Mouse (Mus musculus): Measurements from ENCODE around the gene Sbno2. TPM values are rescaled to one million over a fixed set of nuclear protein-coding genes. Genes with fewer than 3 reads are reported as not detected.

Gene Sbno2
- polyA plus RNA-seq (2014; fragmentation: Nextera tagmentation; extraction: Ambion mirVana), result 14.1 TPM in 2 replicates

DNA sequence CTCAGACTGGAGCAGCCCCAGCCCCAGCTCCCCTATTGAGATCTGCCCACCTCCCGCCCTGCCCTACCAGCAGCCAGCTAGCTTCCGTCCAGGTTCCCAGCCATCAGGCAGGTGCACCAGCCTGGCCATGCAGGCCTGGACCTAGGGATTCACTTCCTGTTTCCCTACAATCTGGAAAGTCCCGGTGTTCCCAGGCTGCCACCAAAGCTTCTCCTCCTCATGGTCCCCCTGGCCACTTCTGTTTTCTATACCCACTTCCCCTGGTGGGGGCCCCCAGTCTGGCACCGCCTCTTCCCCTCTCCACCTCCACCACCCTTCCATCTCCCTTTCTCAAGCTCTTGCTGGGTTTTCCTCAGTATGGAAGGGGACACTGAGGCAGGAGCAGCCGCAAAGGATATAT is at the start of gene Sbno2:
Gene Sbno2 (minus strand): TSS at position 112 of the 400 bp plus-strand sequence.
- H3K27ac ChIP-seq (ENCODE audit: low read depth), result no peak within 1 kb of the TSS
- no peaks in the 10 kb centered on the region for H3K36me3 ChIP-seq (ENCODE audit: control insufficient read depth, insufficient read depth, low read length)
- H3K9ac ChIP-seq (ENCODE audit: low read length), result no peak within 1 kb of the TSS
- no peak for ATAC-seq (replicated peaks; ENCODE audit: low FRiP score, low TSS enrichment, low read depth)
- H3K4me2 ChIP-seq (ENCODE audit: low read length), result no peak within 1 kb of the TSS
- H3K4me3 ChIP-seq (ENCODE audit: low read depth, low read length), result no peak within 1 kb of the TSS
- peaks cover 15% of the 10 kb centered on the region for H3K4me1 ChIP-seq (replicated peaks; ENCODE audit: control insufficient read depth, insufficient read depth, low read length)
- no peaks in the 10 kb centered on the region for H3K27me3 ChIP-seq (replicated peaks; ENCODE audit: control insufficient read depth, insufficient read depth, low read length)
- DNase-seq (ENCODE audit: low spot score), result no peak
- H3K9me3 ChIP-seq (ENCODE audit: control insufficient read depth, low read length), result no peaks in the 10 kb centered on the region
- 59% methylated on average over 5 of the region's 5 CpGs for WGBS

DNA sequence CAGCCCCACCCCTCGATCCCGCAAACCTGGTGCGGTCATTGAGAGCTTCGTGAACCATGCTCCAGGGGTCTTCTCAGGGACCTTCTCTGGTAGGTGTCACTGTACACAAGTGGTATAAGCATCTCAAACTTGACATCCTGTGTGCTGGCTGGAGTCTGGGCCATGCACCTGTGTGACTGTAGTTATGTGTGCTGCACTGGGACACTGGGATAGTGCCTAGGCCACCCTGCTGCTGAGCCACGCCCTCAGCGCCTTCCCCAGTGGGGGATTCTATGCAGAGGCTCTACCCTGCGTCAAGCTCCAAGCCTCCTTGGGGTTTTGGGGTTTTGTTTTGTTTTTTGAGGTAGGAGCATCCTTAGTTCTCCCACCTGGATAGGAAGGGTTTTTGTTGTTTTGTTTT is 49.0 kb upstream of the Sbno2 start:
- ATAC-seq (replicated peaks; ENCODE audit: low FRiP score, low TSS enrichment, low read depth) (no peak), DNase-seq (ENCODE audit: low spot score) (no peak)
- Histone ChIP-seq H3K4me1 (replicated peaks; ENCODE audit: control insufficient read depth, insufficient read depth, low read length) (peaks cover 62% of the 10 kb centered on the region), H3K9ac (ENCODE audit: low read length) (no peak overlapping the region), H3K4me3 (ENCODE audit: low read depth, low read length) (no peak overlapping the region), H3K9me3 (ENCODE audit: control insufficient read depth, low read length) (no peaks in the 10 kb centered on the region), H3K27ac (ENCODE audit: low read depth) (no peak overlapping the region), H3K27me3 (replicated peaks; ENCODE audit: control insufficient read depth, insufficient read depth, low read length) (no peaks in the 10 kb centered on the region), H3K4me2 (ENCODE audit: low read length) (no peak overlapping the region), H3K36me3 (ENCODE audit: control insufficient read depth, insufficient read depth, low read length) (peaks cover 67% of the 10 kb centered on the region)
- whole genome bisulfite sequencing, result 86% methylated on average over 7 of the region's 7 CpGs

DNA sequence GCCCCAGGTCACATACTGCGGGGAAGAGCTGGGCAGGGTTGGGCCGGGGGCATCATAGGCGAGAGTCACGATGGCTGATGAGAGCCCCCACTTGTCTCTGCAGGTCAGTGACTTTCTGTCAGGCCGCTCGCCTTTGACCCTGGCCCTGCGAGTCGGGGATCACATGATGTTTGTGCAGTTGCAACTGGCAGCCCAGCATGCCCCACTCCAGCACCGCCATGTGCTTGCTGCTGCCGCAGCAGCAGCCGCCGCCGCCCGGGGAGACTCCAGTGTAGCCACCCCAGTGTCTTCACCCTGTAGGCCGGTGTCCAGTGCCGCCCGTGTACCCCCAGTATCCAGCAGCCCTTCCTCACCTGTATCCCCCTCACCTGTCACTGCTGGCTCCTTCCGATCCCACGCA is 48.3 kb upstream of the Sbno2 start:
- 77% methylated on average over 19 of the region's 19 CpGs for WGBS
- Histone ChIP-seq H3K9me3 (ENCODE audit: control insufficient read depth, low read length) (no peaks in the 10 kb centered on the region), H3K4me3 (ENCODE audit: low read depth, low read length) (peak overlapping the region; percentile 93; the same call in 1 of the 2 replicates), H3K27ac (ENCODE audit: low read depth) (no peak overlapping the region), H3K4me1 (replicated peaks; ENCODE audit: control insufficient read depth, insufficient read depth, low read length) (peaks cover 56% of the 10 kb centered on the region), H3K27me3 (replicated peaks; ENCODE audit: control insufficient read depth, insufficient read depth, low read length) (no peaks in the 10 kb centered on the region), H3K9ac (ENCODE audit: low read length) (0 out of 2 replicates have a peak overlapping the region, but pooled peaks have one; percentile 99), H3K4me2 (ENCODE audit: low read length) (peak overlapping the region; percentile 98), H3K36me3 (ENCODE audit: control insufficient read depth, insufficient read depth, low read length) (peaks cover 67% of the 10 kb centered on the region)
- DNase-seq (ENCODE audit: low spot score) (no peak), ATAC-seq (replicated peaks; ENCODE audit: low FRiP score, low TSS enrichment, low read depth) (no peak)

DNA sequence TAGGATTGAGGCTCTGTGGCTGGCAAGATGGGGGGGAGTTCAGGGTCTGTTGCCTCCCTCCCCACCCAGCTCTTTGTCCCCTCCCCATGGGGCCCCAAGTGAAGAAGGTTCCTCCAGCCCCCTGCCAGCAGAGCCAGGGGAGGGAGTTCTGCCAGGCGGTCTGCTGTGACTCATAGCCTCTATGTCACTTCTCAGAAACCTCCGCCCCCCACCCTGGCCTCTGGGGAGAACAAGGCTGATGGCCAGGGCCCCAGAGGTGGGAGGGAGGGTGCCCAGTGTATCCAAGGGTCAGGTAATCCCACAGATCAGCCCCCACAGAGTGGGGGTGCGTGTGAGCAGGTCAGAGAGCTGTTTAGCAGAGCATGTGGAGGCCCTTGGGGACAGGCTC is 47.5 kb upstream of the Sbno2 start:
- WGBS, result 22% methylated on average over 3 of the region's 3 CpGs
- peak overlapping the region; percentile 93 for H3K4me3 ChIP-seq (ENCODE audit: low read depth, low read length)
- DNase-seq (ENCODE audit: low spot score) (peak; percentile 73), ATAC-seq (replicated peaks; ENCODE audit: low FRiP score, low TSS enrichment, low read depth) (no peak)
- H3K9me3 ChIP-seq (ENCODE audit: control insufficient read depth, low read length), result no peaks in the 10 kb centered on the region
- H3K36me3 ChIP-seq (ENCODE audit: control insufficient read depth, insufficient read depth, low read length), result peaks cover 67% of the 10 kb centered on the region
- no peaks in the 10 kb centered on the region for H3K27me3 ChIP-seq (replicated peaks; ENCODE audit: control insufficient read depth, insufficient read depth, low read length)
- peak overlapping the region; percentile 99 for H3K27ac ChIP-seq (ENCODE audit: low read depth)
- peak overlapping the region; percentile 98 for H3K4me2 ChIP-seq (ENCODE audit: low read length)
- peaks cover 51% of the 10 kb centered on the region for H3K4me1 ChIP-seq (replicated peaks; ENCODE audit: control insufficient read depth, insufficient read depth, low read length)
- peak overlapping the region; percentile 99 for H3K9ac ChIP-seq (ENCODE audit: low read length)

DNA sequence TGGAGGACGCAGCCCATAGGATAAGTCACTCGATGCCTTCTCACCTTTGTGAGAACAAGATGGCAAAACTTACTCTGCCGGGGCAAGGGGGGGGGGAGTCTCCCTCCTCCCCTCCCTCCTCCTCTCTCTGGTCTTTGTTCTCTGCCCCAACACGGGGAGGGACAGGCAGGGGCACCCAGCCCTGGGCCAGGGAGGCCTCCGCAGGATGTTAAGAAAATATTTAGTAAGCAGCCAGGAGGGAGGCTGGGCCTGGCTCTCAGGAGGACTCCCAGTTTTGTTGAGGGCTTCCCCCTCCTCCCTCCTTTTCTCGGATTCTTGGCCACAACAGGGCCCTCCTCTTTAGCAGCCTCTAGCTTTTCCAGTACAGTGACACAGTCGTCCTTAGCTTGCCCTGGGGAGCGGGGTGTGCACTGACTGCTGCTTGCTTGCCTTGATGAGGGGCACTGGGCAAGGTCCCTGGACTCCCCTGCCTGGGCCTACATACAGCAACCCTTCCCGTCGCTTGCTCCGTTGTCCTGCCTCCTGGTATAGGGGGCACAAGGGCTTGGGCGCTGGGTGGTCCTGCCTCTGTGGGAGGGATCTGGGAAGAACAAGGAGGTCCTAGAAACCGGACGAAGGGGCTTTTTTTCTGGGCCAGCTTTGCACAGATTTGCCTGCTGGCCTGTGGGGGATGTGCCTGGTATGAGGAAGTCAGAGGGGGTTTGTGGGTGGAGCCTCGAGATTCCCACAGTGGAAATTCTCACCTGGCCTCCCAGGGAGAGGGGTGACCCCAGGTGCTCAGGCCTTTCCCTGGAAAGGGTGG is 46.9 kb upstream of the Sbno2 start:
- Histone ChIP-seq H3K36me3 (ENCODE audit: control insufficient read depth, insufficient read depth, low read length) (peaks cover 63% of the 10 kb centered on the region), H3K4me2 (ENCODE audit: low read length) (peak overlapping the region; percentile 98), H3K4me1 (replicated peaks; ENCODE audit: control insufficient read depth, insufficient read depth, low read length) (peaks cover 46% of the 10 kb centered on the region), H3K27ac (ENCODE audit: low read depth) (peak overlapping the region; percentile 99), H3K4me3 (ENCODE audit: low read depth, low read length) (peak overlapping the region; percentile 93), H3K9ac (ENCODE audit: low read length) (peak overlapping the region; percentile 99), H3K27me3 (replicated peaks; ENCODE audit: control insufficient read depth, insufficient read depth, low read length) (no peaks in the 10 kb centered on the region), H3K9me3 (ENCODE audit: control insufficient read depth, low read length) (no peaks in the 10 kb centered on the region)
- no peak for ATAC-seq (replicated peaks; ENCODE audit: low FRiP score, low TSS enrichment, low read depth)
- 4% methylated on average over 15 of the region's 15 CpGs for WGBS
- peak; percentile 85 for DNase-seq (ENCODE audit: low spot score)

DNA sequence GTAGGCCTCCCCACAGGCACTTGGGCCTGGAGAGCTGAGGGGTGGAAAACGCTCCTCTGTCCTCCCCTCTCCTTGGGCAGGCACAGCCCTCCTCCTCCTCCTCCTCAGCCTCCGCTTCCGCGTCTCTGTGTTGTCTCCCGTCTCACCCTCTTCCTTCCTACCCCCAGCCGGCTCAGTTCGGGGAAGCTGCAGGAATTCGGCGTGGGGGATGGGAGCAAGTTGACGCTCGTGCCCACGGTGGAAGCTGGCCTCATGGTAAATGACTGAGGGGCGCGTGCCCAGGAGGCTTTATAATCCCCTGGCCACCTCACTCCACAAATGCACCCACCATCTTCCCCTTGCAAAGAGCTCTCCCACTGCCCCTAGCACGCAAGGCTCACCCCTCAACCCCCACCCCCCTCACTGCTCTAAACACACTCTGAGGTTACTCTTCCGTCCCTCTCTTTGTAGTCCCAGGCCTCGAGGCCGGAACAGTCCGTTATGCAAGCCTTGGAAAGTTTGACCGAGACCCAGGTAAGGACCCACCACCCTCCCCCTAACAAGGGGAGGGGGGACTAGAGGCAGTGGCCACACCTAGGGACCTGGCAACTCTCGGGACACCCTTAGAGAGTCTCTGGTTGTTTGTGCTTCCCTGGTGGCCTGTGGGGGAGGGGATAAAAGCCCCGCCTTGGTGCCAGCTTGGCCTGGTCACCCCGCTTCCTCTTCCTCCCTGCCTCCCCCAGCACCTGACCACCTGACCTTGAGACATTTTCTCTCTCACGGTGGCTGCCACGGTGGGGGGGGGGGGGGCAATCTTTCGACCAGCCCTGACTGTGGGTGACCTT is 46.1 kb upstream of the Sbno2 start:
- peak overlapping the region; percentile 93 for H3K4me3 ChIP-seq (ENCODE audit: low read depth, low read length)
- ATAC-seq (replicated peaks; ENCODE audit: low FRiP score, low TSS enrichment, low read depth) (no peak), DNase-seq (ENCODE audit: low spot score) (peak; percentile 86)
- peak overlapping the region; percentile 99 for H3K27ac ChIP-seq (ENCODE audit: low read depth)
- WGBS, result under 1% methylated on average over 26 of the region's 26 CpGs
- H3K9ac ChIP-seq (ENCODE audit: low read length), result peak overlapping the region; percentile 99
- no peaks in the 10 kb centered on the region for H3K27me3 ChIP-seq (replicated peaks; ENCODE audit: control insufficient read depth, insufficient read depth, low read length)
- H3K36me3 ChIP-seq (ENCODE audit: control insufficient read depth, insufficient read depth, low read length), result peaks cover 58% of the 10 kb centered on the region
- H3K4me1 ChIP-seq (replicated peaks; ENCODE audit: control insufficient read depth, insufficient read depth, low read length), result peaks cover 46% of the 10 kb centered on the region
- peak overlapping the region; percentile 98 for H3K4me2 ChIP-seq (ENCODE audit: low read length)
- no peaks in the 10 kb centered on the region for H3K9me3 ChIP-seq (ENCODE audit: control insufficient read depth, low read length)

DNA sequence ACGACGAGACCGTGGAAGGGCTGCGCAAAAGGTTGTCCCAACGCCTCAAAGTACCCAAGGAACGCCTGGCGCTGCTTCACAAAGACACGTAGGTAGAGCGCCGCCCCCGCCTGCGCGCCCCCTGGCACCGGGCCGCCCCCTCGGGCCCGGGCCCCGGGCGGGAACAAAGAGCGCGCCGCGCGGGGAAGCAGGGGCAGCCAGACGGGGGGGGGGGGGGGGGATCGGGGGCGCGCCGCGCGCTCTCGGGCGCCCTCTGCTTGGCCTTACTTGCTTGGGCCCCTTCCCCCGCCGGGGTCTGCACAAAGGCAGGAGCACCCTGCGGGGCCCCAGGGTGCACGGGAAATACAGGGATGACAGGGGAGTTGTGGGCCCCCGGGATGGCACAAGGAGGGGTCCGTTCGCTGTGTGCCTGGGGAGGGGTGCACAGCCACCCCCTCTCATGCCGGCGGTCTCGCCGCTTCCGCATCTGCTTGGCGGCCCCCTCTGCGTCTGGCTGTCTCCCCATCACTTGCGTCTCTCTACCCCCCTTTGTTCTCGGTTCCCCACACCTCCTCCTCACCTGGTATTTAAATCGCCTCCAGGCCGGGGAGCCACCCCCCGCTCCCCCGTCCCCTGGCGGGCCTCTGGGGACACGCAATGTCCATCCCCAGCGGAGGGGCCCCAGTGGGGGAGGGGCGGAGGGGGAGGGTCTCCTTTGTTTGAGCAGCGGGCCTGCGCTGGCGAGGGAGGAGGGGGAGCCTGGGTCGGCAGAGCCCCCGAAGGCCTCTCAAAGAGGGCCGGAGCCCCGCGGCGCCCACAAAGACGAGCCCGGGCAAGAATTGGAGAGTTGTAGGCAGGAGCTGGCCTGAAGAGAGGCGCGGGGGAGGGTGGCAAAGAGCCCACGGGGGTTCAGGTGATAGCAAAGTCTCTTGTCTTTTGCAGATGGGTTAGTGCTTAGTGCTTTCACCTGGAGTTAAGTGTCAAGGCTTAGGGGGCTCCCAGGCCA is 45.1 kb upstream of the Sbno2 start:
- Histone ChIP-seq H3K4me2 (ENCODE audit: low read length) (peak overlapping the region; percentile 98), H3K36me3 (ENCODE audit: control insufficient read depth, insufficient read depth, low read length) (peaks cover 58% of the 10 kb centered on the region), H3K9ac (ENCODE audit: low read length) (peak overlapping the region; percentile 99), H3K4me3 (ENCODE audit: low read depth, low read length) (peak overlapping the region; percentile 93), H3K9me3 (ENCODE audit: control insufficient read depth, low read length) (no peaks in the 10 kb centered on the region), H3K27me3 (replicated peaks; ENCODE audit: control insufficient read depth, insufficient read depth, low read length) (no peaks in the 10 kb centered on the region), H3K4me1 (replicated peaks; ENCODE audit: control insufficient read depth, insufficient read depth, low read length) (peaks cover 47% of the 10 kb centered on the region), H3K27ac (ENCODE audit: low read depth) (peak overlapping the region; percentile 99)
- DNase-seq (ENCODE audit: low spot score) (peak; percentile 92), ATAC-seq (replicated peaks; ENCODE audit: low FRiP score, low TSS enrichment, low read depth) (no peak)
- 2% methylated on average over 47 of the region's 71 CpGs for WGBS

Measured in intestine, embryonic 14.5 days (tissue).